Mouse (Mus musculus) erythroblast, embryonic 14.5 days (primary cell): Measurements from ENCODE around the gene Sarnp.

Experiments used
- GATA1 ChIP-seq: IDR thresholded peaks from 2 replicates; pipeline ENCODE4 v1.6.1; 2012; ENCODE audit warnings: low read length, inconsistent platforms, mixed read lengths
- TAL1 ChIP-seq: IDR thresholded peaks from 3 replicates; pipeline ENCODE4 v1.6.1; 2012; ENCODE audit warnings: low read length, inconsistent platforms, mixed read lengths

- TF ChIP-seq GATA1 (no peak), TAL1 (no peak)
Observed at GRCm38 (mm10) chr10:128902409-128902988, 85.4 kb downstream of the Sarnp start.
